Comparison of ENCODE assay signal across 7 mouse cellular contexts in genomic region chr9:123504325-123504724, GRCm38 (mm10). TPM values are rescaled to one million over a fixed set of nuclear protein-coding genes. Genes with fewer than 3 reads are reported as not detected.
DNase-seq lines count a peak whose midpoint lies in the region; ATAC-seq and TF ChIP-seq lines count a peak whose summit lies in the region.

No protein-coding gene starts in this region.

- H3K27ac ChIP-seq in embryonic facial prominence, embryonic 10.5 days (replicated peaks) = no peak overlapping the region
- no peak overlapping the region for H3K27ac ChIP-seq in stomach, embryonic 14.5 days (ENCODE audit: low read length)

- ATAC-seq in G1E (ENCODE audit: extremely low read depth, insufficient number of reproducible peaks, low FRiP score, poor library complexity, severe bottlenecking) = peak; percentile 60; the same call in 1 of the 2 replicates
- ATAC-seq in megakaryocyte progenitor cell, adult 5-6 weeks (replicated peaks; ENCODE audit: poor library complexity) = peak; percentile 95
- peak; percentile 43; the same call in 1 of the 2 replicates for ATAC-seq in stomach, embryonic 14.5 days (ENCODE audit: insufficient number of reproducible peaks, insufficient read depth, low FRiP score, low read depth)

- no peak overlapping the region for H3K4me2 ChIP-seq in stomach, embryonic 14.5 days (replicated peaks; ENCODE audit: low read depth, low read length)

- peak; percentile 93 for TF ChIP-seq CTCF in G1E (IDR thresholded peaks at IDR 0.05; ENCODE audit: low read depth, low read length)

- H3K9ac ChIP-seq in stomach, embryonic 14.5 days (replicated peaks; ENCODE audit: low read depth, low read length) = no peak overlapping the region

- intact Hi-C loops in heart, postnatal 14 days (cut with DNase I) = loop anchor here (2.0 kb wide), 2 partner anchors 26 to 54 kb away; partner anchors contain the start of gene Limd1

- peaks cover 80% of the 10 kb centered on the region for H3K36me3 ChIP-seq in G1E (replicated peaks)
- peaks cover 43% of the 10 kb centered on the region for H3K36me3 ChIP-seq in embryonic facial prominence, embryonic 10.5 days (replicated peaks)
- H3K36me3 ChIP-seq in stomach, embryonic 14.5 days (ENCODE audit: control insufficient read depth, insufficient read depth, low read length) = peaks cover 10% of the 10 kb centered on the region; the same call in 1 of the 2 replicates

- no peak overlapping the region for H3K4me3 ChIP-seq in G1E (ENCODE audit: low read depth, low read length)
- H3K4me3 ChIP-seq in embryonic facial prominence, embryonic 10.5 days = no peak overlapping the region
- H3K4me3 ChIP-seq in stomach, embryonic 14.5 days (ENCODE audit: low read depth, low read length) = no peak overlapping the region

- 9% methylated on average over 2 of the region's 2 CpGs for WGBS in embryonic facial prominence, embryonic 10.5 days
- WGBS in stomach, embryonic 14.5 days = 19% methylated on average over 2 of the region's 2 CpGs

- H3K27me3 ChIP-seq in G1E (ENCODE audit: insufficient read depth, low read length) = no peaks in the 10 kb centered on the region
- H3K27me3 ChIP-seq in embryonic facial prominence, embryonic 10.5 days (replicated peaks; ENCODE audit: low read depth, poor library complexity, severe bottlenecking) = no peaks in the 10 kb centered on the region
- H3K27me3 ChIP-seq in stomach, embryonic 14.5 days (ENCODE audit: control insufficient read depth, insufficient read depth, low read length) = no peaks in the 10 kb centered on the region

- no peaks in the 10 kb centered on the region for H3K9me3 ChIP-seq in G1E (replicated peaks)
- H3K9me3 ChIP-seq in embryonic facial prominence, embryonic 10.5 days = no peaks in the 10 kb centered on the region
- H3K9me3 ChIP-seq in stomach, embryonic 14.5 days (ENCODE audit: control insufficient read depth, low read depth, low read length) = no peaks in the 10 kb centered on the region

- H3K4me1 ChIP-seq in G1E (ENCODE audit: insufficient read depth, low read depth, low read length) = 0 out of 2 replicates have a peak, but pooled peaks cover 2% of the 10 kb centered on the region
- no peaks in the 10 kb centered on the region for H3K4me1 ChIP-seq in embryonic facial prominence, embryonic 10.5 days
- H3K4me1 ChIP-seq in stomach, embryonic 14.5 days (ENCODE audit: control insufficient read depth, insufficient read depth, low read length) = peaks cover 19% of the 10 kb centered on the region

- peak; percentile 29 for DNase-seq in G1E (ENCODE audit: low spot score)
- DNase-seq in adrenal gland, postnatal 10 days = peak; percentile 63
- peak; percentile 60 for DNase-seq in embryonic facial prominence, embryonic 10.5 days (ENCODE audit: low spot score)
- DNase-seq in heart, postnatal 14 days = peak; percentile 54 to 66
- DNase-seq in kidney, postnatal 36 days = peak; percentile 77

RNA-seq across cellular contexts. Expression of gene Sacm1l, which starts 25.2 kb away (rescaled TPM):
- total RNA-seq in G1E (2014; fragmentation: Nextera tagmentation) (42.3 and 43.3 TPM in 2 replicates), G1E (2017) (54.7 and 59.7 TPM in 2 replicates)
- 1.8 and 2.0 TPM in 2 replicates for polyA plus RNA-seq in G1E (2012)
- total RNA-seq in adrenal gland, postnatal 10 days (2021) = 10 to 100 TPM; 60.2 to 84.8 TPM
- polyA plus RNA-seq in embryonic facial prominence, embryonic 10.5 days (2016; fragmentation: Nextera tagmentation; extraction: Ambion mirVana) = 44.0 and 44.4 TPM in 2 replicates
- 10 to 100 TPM; 33.7 to 38.1 TPM for total RNA-seq in heart, postnatal 14 days (2021)
- 33.3 and 35.8 TPM in 2 replicates for total RNA-seq in megakaryocyte progenitor cell, adult 5-6 weeks (2015)
- 36.4 and 46.2 TPM in 2 replicates for total RNA-seq in megakaryocyte progenitor cell, adult 5-6 weeks (2017)
- 51.7 and 53.8 TPM in 2 replicates for polyA plus RNA-seq in stomach, embryonic 14.5 days (2014; fragmentation: Nextera tagmentation; extraction: Ambion mirVana)

RNA-seq across cellular contexts. Expression of gene Limd1, which starts 25.8 kb away (rescaled TPM):
- total RNA-seq in G1E (2014; fragmentation: Nextera tagmentation) (30.3 and 31.2 TPM in 2 replicates), G1E (2017) (22.8 and 24.9 TPM in 2 replicates)
- 12.8 and 14.0 TPM in 2 replicates for polyA plus RNA-seq in G1E (2012)
- 10 to 100 TPM; 31.8 to 35.9 TPM for total RNA-seq in adrenal gland, postnatal 10 days (2021)
- 52.1 and 60.8 TPM in 2 replicates for polyA plus RNA-seq in embryonic facial prominence, embryonic 10.5 days (2016; fragmentation: Nextera tagmentation; extraction: Ambion mirVana)
- 10 to 100 TPM; 41.9 to 43.6 TPM for total RNA-seq in heart, postnatal 14 days (2021)
- total RNA-seq in megakaryocyte progenitor cell, adult 5-6 weeks (2015) = 24.2 and 24.6 TPM in 2 replicates
- 19.0 and 20.4 TPM in 2 replicates for total RNA-seq in megakaryocyte progenitor cell, adult 5-6 weeks (2017)
- 56.3 and 61.0 TPM in 2 replicates for polyA plus RNA-seq in stomach, embryonic 14.5 days (2014; fragmentation: Nextera tagmentation; extraction: Ambion mirVana)

Comparison
In these comparisons a context has a peak if more than half of its experiments do, and no peak if none do; other contexts are left out.
1. ATAC-seq: peak in every context shown above with its lines; median percentile 95 in megakaryocyte progenitor cell, adult 5-6 weeks; 60 in G1E; 43 in stomach, embryonic 14.5 days.